Mouse (Mus musculus): ENCODE measurements at regions not wholly inside any gene's neighbourhood (a gene's known extent, or its start where the extent isn't known, plus 50 kb on each side); places are given as distances from the start of the nearest gene placed in this dataset.

GRCm38 (mm10) chr3:149226723-149227122 lies 236.4 kb upstream of the Adgrl2 start:
- DNase-seq (ENCODE audit: low spot score in 2 of 2): no peak

DNA sequence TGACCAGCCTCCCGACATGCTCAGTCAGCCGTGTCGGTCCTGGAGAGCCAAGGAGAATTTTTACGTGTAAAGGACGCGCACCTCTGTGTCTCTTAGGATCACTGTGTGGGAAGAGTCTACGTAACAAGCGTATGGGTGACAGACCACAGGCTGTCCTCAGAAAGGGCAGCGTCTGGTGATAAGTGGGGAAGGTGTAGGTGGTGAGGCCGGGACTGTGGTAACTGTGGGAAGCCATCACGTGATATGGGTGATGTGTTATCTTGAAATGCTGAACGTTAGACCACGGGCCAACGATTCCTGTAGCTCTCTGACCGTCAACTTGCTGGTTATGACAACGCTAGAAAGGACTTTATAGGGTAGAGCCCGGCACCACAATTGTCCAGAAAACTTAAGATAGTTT lies 235.3 kb upstream of the Adgrl2 start:
- DNase-seq (ENCODE audit: low spot score in 2 of 2): no peak

DNA sequence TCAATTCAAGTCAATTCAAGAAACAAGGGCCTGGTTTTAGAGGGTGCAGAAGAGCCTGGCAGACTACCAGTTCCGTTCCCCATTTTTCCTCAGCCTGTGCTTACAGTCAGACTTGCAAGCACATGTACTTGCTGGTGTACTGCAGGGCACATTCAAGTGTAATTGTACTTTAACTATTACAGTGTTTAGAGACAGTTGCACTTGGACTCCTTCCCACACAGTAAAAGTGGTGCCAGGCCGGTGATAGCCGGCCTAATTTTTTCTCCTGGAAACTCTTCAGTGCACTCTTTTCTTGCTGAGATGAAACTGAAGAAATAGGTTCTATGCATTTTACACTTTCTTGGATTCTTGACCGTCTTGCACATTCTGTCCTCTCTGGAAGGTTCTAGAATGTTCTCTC lies 233.9 kb upstream of the Adgrl2 start:
- DNase-seq (ENCODE audit: low spot score in 2 of 2): peak in 1 of 2 experiments; percentile 15

DNA sequence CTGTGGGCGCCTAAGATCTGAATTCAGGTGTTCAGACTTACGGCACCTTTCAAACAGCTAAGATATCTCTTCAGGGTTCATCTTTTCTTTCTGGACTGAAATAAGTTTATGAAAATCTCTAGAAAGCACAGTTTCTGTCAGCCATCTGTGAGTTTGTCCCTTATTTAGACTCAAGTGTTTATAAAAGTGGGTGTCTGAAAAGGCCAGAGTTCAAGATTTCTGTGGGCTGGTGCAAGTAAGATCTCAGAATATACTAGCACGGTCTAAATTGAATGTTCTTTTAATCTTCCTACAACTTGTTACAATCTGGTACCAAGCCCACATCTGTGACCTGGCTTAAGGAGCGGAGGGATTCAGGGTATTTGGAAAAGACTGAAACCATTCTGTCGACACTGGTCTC lies 233.4 kb upstream of the Adgrl2 start:
- peak in 1 of 2 experiments; percentile 13 for DNase-seq (ENCODE audit: low spot score in 2 of 2)

DNA sequence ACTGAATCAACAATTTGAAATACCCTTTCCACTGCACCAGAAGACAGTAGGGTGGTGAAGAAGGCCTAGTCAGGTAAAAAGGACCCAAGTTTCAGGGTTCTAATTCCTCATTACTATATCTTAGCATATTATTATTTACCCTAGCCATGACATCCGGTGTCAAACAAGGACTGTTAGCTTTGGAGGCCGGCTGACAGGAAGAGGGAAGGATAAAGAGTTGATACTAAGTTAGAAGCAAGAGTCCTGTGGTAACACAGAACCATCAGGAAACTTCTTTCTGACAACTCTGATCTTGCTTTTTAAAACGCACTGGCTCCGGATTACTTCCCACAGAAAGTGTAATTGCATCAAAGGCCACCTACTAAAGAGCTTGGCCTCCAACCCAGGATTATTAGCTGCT lies 230.6 kb upstream of the Adgrl2 start:
- DNase-seq (ENCODE audit: low spot score in 2 of 2): no peak

DNA sequence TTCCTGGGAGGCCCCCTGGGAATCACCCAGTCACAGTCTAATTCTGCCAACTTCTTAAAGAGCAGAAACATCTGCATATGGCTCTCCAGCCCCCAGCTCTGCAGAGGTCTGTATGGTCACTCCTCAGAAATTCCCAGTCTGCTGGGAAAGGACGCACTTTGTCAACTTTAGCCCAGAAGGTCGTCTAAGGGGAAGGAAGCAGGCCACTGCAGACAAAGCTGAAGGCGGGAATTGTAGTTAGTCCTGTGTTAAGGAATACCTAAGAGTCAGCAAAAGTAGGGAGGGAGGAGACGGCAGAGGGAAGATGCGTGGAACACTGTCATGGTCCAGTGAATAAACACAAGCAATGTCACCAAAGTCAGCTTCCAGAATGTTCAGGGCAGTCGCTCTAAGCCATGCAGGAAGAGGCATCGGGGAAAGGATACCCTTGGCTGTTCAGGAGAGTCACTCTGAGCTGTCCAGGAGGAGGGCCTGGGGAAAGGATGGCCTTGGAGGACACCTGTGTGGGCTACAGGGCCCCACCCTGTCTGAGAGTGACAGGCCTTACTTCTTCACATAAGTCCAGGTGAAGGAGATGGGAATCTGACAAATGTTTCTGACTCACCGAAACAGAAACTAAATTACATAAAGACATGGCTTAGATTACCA lies 230.1 kb upstream of the Adgrl2 start:
- no peak for DNase-seq (ENCODE audit: low spot score in 2 of 2)

- peak in 1 of 2 experiments; percentile 9 for DNase-seq (ENCODE audit: low spot score in 2 of 2)
These were observed 229.3 kb upstream of the Adgrl2 start for GRCm38 (mm10) chr3:149219381-149220303.

GRCm38 (mm10) chr3:149217916-149218803 lies 227.8 kb upstream of the Adgrl2 start:
- DNase-seq (ENCODE audit: low spot score in 2 of 2): no peak

DNA sequence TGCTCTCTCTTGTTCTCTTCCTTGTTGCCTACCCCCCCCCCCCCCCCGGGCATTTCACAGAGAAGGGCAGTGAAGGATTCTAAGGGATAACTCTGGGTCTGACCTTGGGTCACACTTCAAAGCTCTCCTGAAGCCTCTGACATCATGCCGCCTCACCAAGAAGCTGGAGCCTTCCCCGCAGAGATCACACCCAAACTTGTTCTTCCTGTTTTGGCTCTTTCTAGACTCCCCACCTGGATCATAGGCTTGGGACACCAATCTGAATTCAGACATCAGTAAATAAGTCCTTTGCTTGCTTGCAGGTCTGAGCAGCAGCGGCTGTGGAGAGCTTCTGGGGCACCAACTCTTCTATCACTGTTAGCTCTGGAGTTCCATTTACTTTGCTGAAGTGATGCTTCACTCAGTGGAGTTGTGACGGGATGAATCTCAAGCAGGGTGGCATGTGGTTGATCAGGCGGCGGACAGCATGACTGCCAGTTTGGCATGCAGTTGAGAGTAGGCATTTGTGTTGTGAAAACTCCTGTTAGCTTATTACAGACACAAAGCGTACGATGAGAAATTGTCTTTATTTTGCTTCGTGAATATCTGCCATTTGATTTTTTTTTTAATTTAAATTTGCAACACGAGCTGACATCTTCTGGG lies 226.5 kb upstream of the Adgrl2 start:
- no peak for DNase-seq (ENCODE audit: low spot score in 2 of 2)

- DNase-seq (ENCODE audit: low spot score in 2 of 2): no peak
These were observed 225.3 kb upstream of the Adgrl2 start for GRCm38 (mm10) chr3:149215691-149216090.

- no peak for DNase-seq (ENCODE audit: low spot score in 2 of 2)
These were observed 221.6 kb upstream of the Adgrl2 start for GRCm38 (mm10) chr3:149211909-149212308.

GRCm38 (mm10) chr3:149209260-149209659 lies 218.9 kb upstream of the Adgrl2 start:
- no peak for DNase-seq (ENCODE audit: low spot score in 2 of 2)

GRCm38 (mm10) chr3:149203451-149203850 lies 213.1 kb upstream of the Adgrl2 start:
- DNase-seq (ENCODE audit: low spot score in 2 of 2): peak in 1 of 2 experiments; percentile 26

- DNase-seq (ENCODE audit: low spot score in 2 of 2): no peak
These were observed 206.3 kb upstream of the Adgrl2 start for GRCm38 (mm10) chr3:149196477-149197185.

DNA sequence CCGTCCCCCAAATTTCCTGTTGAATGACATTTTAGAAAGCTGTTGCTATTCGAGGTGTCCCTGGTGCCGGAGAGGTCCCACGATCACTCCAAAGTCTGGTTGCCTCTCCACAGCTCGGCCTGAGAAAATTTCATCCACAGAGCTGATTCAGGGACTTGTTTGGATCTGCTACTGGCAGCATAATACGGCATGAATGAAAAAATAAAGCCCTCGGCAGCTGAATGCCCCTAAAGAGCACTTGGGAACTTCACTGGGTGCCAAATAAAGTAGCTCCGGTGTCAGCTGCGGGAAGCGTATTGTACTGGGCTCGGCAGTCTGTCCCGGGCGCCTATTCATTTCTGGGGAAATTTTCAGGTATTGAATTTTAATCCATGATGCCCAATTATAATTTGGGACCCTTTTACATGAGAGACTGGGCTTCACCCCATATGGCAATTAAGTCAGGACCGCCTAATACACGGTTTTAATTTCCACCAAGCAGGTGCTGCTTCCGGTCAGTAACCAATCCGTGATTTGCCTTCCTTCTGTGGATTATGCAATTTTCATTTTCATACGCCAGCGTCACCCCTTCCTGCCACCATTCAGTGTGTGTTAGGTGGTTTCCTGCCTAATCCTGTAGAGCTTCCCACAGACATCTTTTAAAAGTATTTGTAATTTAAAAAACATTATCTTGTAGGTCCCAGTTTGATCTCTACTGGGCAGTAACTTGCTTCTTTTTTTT lies 200.7 kb upstream of the Adgrl2 start:
- peak in 1 of 2 experiments; percentile 21 for DNase-seq (ENCODE audit: low spot score in 2 of 2)

GRCm38 (mm10) chr3:149184136-149184551 lies 193.8 kb upstream of the Adgrl2 start:
- DNase-seq (ENCODE audit: low spot score in 2 of 2): no peak

DNA sequence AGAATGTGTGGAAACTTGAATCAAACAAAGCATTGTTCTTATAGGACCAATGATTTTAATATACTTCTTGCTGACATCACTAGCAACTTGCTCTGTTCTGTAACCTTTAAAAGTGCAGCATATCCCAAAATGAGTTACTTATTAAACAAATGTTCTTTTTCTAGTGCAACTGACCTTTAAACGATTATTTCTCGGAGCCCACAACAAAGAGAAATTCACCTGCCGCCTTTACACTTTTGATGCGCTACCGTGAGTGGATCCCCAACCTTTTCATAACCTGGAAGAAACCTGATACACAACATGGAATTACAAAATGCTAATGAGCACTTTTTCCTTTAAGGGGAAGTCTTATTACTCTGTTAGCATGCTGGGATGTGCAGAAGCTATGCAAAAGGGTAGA lies 191.7 kb upstream of the Adgrl2 start:
- no peak for DNase-seq (ENCODE audit: low spot score in 2 of 2)

DNA sequence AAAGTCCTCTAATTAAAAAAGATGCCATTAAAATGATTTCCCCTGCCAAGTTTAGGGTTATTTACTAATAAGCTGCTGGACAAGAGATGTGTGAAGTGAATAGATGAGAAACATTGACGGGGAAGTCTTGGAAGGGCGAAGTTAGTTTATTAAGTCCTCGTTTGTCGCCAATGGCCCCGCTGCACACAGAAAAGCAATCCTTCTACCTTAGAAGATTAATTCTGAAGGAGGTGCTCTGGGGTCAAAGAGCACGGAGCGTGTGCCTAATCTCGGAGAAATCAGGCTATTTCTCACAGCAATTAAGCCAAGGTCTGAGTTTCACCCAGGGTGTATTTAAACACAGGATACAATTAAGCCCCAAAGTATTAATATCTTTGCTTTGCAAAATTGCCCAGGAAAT lies 189.8 kb upstream of the Adgrl2 start:
- no peak for DNase-seq (ENCODE audit: low spot score in 2 of 2)

DNA sequence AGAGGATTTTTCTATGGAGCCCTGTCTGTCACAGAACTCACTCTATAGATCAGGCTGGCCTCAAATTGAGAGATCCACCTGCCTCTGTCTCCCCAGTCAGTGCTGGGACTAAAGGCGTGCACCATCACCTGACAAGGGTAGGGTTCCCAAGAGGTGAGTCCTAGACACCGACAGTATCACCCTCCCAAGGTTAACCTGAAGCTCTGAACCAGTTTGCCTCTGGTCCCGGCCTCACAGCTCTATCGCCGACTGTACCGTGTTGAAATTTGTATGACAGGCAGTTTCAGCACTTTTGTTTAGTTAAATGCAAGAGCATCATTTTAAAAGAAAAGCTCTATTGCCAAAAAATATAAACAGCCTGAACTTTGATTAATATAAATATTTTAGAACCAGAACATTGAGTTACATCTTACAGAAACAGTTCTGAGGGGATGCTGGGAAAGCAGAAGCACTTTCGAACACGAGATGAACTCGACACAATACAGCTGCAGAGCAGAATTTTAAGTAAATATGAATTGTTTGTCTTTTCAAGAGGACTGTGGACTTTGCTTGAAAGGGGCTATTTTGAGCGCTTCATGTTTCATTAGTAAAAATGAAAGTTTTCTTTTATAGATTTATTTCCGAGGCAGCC lies 189.2 kb upstream of the Adgrl2 start:
- DNase-seq (ENCODE audit: low spot score in 2 of 2): no peak

DNA sequence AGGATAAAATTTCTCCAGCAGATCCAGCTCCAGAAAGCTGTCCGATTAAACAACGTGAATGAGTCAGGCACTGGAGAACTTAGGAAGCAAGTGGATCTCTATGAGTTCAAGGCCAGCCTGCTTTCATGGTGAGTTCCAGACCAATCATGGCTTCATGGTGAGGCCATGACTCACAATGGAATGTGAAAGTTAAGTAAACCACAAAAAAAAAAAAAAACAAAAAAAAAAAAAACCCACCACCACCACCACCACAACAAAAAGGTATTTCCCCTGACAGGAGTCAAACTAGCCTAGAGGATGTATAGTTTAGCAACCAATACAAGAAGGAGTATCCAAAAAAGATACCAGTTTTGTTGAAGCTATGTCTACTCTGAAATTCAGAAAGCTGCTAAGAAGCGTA lies 188.5 kb upstream of the Adgrl2 start:
- no peak for DNase-seq (ENCODE audit: low spot score in 2 of 2)
